Mouse (Mus musculus) heart, adult 2 months (tissue): ENCODE results near the gene Ptchd3. TPM values are rescaled to one million over a fixed set of nuclear protein-coding genes. Genes with fewer than 3 reads are reported as not detected.

Source experiments
- DNase-seq, 2 experiments: peaks; one replicate each; pipeline ENCODE4 v3.0.0; 2021
- H3K27ac ChIP-seq: fragments of 200-600 bp; 2 replicates; pipeline ENCODE4 v1.8.1; 2022
- H3K27me3 ChIP-seq: fragments of 200-500 bp; 2 replicates; pipeline ENCODE4 v1.6.1; 2012; ENCODE audit warnings: mild to moderate bottlenecking, low read length, inconsistent platforms, mixed read lengths; ENCODE audit not compliant: control insufficient read depth, insufficient read depth
- H3K36me3 ChIP-seq: fragments of 200-500 bp; 2 replicates; pipeline ENCODE4 v1.6.1; 2012; ENCODE audit warnings: low read length, inconsistent platforms; ENCODE audit not compliant: control insufficient read depth, insufficient read depth
- H3K4me1 ChIP-seq: fragments of 200-500 bp; 2 replicates; pipeline ENCODE4 v1.6.1; 2011; ENCODE audit warnings: low read length; ENCODE audit not compliant: control insufficient read depth, insufficient read depth
- H3K4me3 ChIP-seq: fragments of 200-600 bp; 2 replicates; pipeline ENCODE4 v1.8.1; 2022
- H3K79me2 ChIP-seq: fragments of 200-500 bp; replicated peaks from 2 replicates; pipeline ENCODE4 v1.6.1; 2012; ENCODE audit warnings: mild to moderate bottlenecking, inconsistent platforms, low read length, moderate library complexity, mixed read lengths; ENCODE audit not compliant: control insufficient read depth, insufficient read depth
- H3K9ac ChIP-seq: fragments of 200-500 bp; 2 replicates; pipeline ENCODE4 v1.6.1; 2012; ENCODE audit warnings: low read depth, mild to moderate bottlenecking, control low read depth, inconsistent platforms, low read length, mixed read lengths
- CTCF ChIP-seq: fragments of 200-600 bp; IDR thresholded peaks from 2 replicates; pipeline ENCODE4 v1.8.1; 2022; ENCODE audit warnings: antibody characterized with exemption, mild to moderate bottlenecking, moderate library complexity
- EP300 ChIP-seq: fragments of 200-500 bp; IDR thresholded peaks from 2 replicates; pipeline ENCODE4 v1.6.1; 2011; ENCODE audit warnings: low read depth, low read length, control low read depth; ENCODE audit not compliant: insufficient read depth
- POLR2A ChIP-seq: fragments of 200-500 bp; IDR thresholded peaks from 2 replicates; pipeline ENCODE4 v1.6.1; 2011; ENCODE audit warnings: mild to moderate bottlenecking, low read depth, low read length, control low read depth; ENCODE audit not compliant: insufficient read depth
- WGBS: fragments of 180-500 bp; shearing (Covaris S2); methylation state at CpG from one replicate; pipeline ENCODE4 v1.1.7; 2018; 5-methylcytosine and 5-hydroxymethylcytosine counted together
- intact Hi-C: fragments of 180-260 bp; cut with DNase I; formaldehyde crosslinking; loops from one replicate; pipeline ENCODE4 v1.15.1; 2025
- polyA plus RNA-seq: library from polyadenylated mRNA; depleted of rRNA; stranded (reverse); fragments of >200 nt; gene quantifications from 2 replicates; pipeline ENCODE4 v1.2.3, GENCODE M21; 2012; rRNA removed
- total RNA-seq, 2 experiments: library from RNA; stranded (reverse); gene quantifications; 2 replicates each; pipeline ENCODE4 v1.2.3; 2021

Gene Ptchd3
- total and polyA plus RNA-seq, 3 experiments, result 0.18 to 0.31 (median 0.21) TPM

DNA sequence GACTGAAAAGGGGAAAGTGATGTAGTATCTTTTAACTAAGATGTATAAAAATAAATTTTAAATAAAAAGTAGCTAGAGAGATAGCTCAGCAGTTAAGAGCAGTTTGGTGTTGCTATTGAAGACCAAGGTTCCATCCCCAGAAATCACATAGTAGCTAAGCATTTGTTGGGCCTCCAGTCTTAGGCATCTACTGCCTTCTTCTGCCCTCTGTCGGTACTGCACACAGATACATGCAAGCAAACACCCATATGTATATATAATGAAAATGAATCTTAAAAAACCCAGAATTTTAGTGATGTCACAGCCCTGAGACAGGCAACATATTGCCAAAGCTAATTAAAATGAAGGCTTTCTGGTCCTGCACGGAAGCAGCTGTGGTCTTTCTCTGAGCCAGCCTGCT lies 15.9 kb downstream of the Ptchd3 start:
- Histone ChIP-seq H3K79me2 (no peaks in the 10 kb centered on the region), H3K4me3 (no peak overlapping the region), H3K4me1 (no peaks in the 10 kb centered on the region), H3K36me3 (no peaks in the 10 kb centered on the region), H3K9ac (no peak overlapping the region), H3K27ac (no peak overlapping the region), H3K27me3 (no peaks in the 10 kb centered on the region)
- 46% methylated on average over 2 of the region's 2 CpGs for WGBS
- intact Hi-C loops, result no loop called here
- TF ChIP-seq EP300 (no peak), CTCF (peak; percentile 29)
- no peak for DNase-seq

DNA sequence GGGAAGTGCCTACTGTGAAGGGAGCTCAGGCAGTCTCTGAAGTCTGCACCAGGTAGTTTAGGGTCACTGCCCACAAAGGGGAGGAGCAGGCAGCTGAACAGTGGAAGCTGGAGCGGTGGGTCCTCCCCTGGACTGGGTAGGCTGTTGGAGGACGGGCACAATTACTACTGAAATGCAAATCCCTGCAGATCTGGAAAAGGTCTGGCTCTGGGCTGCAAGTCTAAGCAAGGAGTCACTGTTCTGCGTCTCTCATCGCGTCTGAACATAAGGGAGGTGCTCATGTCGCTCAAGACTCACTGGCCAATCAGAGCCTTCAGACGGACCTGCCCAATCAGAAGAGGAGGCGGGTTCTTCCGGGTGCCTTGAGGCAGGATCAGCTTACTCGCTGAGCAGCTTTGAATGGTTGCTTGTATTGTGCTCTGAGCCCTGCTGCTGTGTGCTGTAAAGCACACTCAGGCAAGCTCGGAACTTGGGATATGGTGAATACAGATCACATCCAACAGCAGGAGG lies 17.8 kb downstream of the Ptchd3 start:
- H3K27ac ChIP-seq, result no peak overlapping the region
- 3% methylated on average over 11 of the region's 11 CpGs for WGBS
- no peaks in the 10 kb centered on the region for H3K4me1 ChIP-seq
- H3K9ac ChIP-seq, result no peak overlapping the region; the same call in 1 of the 2 replicates
- no peaks in the 10 kb centered on the region for H3K79me2 ChIP-seq
- no peaks in the 10 kb centered on the region for H3K27me3 ChIP-seq
- no peak overlapping the region for H3K4me3 ChIP-seq
- TF ChIP-seq POLR2A, result no peak
- no peak for TF ChIP-seq EP300
- no peak for TF ChIP-seq CTCF
- intact Hi-C loops, result no loop called here
- peak; percentile 23 to 61 for DNase-seq
- no peaks in the 10 kb centered on the region for H3K36me3 ChIP-seq

Other genes with a start within 250 kb of the Ptchd3 start
- gene B3gntl1, start 157.1 kb upstream of the Ptchd3 start, total RNA-seq, result 1 to 10 TPM; 3.8 to 4.8 TPM
- gene B3gntl1, start 157.1 kb upstream of the Ptchd3 start, polyA plus RNA-seq, result 5.9 and 7.4 TPM in 2 replicates
- gene Metrnl, start 128.7 kb upstream of the Ptchd3 start, total RNA-seq, result 10 to 100 TPM; 18.0 to 21.2 TPM
- gene Metrnl, start 128.7 kb upstream of the Ptchd3 start, polyA plus RNA-seq, result 20.4 and 27.1 TPM in 2 replicates